Mouse (Mus musculus) C2C12 (cell line): ENCODE results near the gene Brpf1.

Source experiments
- CEBPB ChIP-seq: IDR thresholded peaks from one replicate; pipeline ENCODE4 v1.6.1; 2011; ENCODE audit warnings: low read depth, mild to moderate bottlenecking, control low read depth, moderate library complexity
- CTCF ChIP-seq: IDR thresholded peaks from one replicate; pipeline ENCODE4 v1.5.1; 2011; ENCODE audit not compliant: control insufficient read depth, insufficient read depth, insufficient read length
- MAX ChIP-seq: IDR thresholded peaks from one replicate; pipeline ENCODE4 v1.6.1; 2011; ENCODE audit warnings: mild to moderate bottlenecking, control low read depth
- MYOD1 ChIP-seq: IDR thresholded peaks from one replicate; pipeline ENCODE4 v1.6.1; 2011; ENCODE audit warnings: low read depth; ENCODE audit not compliant: control insufficient read depth, insufficient read length
- MYOG ChIP-seq: IDR thresholded peaks from one replicate; pipeline ENCODE4 v1.6.1; 2011; ENCODE audit not compliant: control insufficient read depth, insufficient read length; ENCODE audit errors: extremely low read depth
- USF1 ChIP-seq: IDR thresholded peaks from one replicate; pipeline ENCODE4 v1.6.1; 2011; ENCODE audit warnings: low read depth, mild to moderate bottlenecking, control low read depth, moderate library complexity

- TF ChIP-seq CEBPB, result no peak
- no peak for TF ChIP-seq CTCF
- TF ChIP-seq USF1, result no peak
- no peak for TF ChIP-seq MYOD1
- TF ChIP-seq MYOG, result no peak
- no peak for TF ChIP-seq MAX
Observed at GRCm38 (mm10) chr6:113266996-113267655, 39.8 kb upstream of the Brpf1 start.
